Mouse (Mus musculus) E14TG2a.4 (cell line): ENCODE data around the gene Aarsd1.

ENCODE experiments used
- CTCF ChIP-seq: conservative IDR thresholded peaks from 2 replicates; pipeline ENCODE4 v1.5.1; 2014; ENCODE audit warnings: low read length
- NANOG ChIP-seq: IDR thresholded peaks from 2 replicates; pipeline ENCODE4 v1.6.1; 2014; ENCODE audit warnings: borderline replicate concordance, low read length, mixed read lengths

GRCm38 (mm10) chr11:101418991-101419390 is 1.6 kb upstream of the Aarsd1 start:
- no peak for TF ChIP-seq CTCF
- TF ChIP-seq NANOG: no peak
